Mouse (Mus musculus): ENCODE results near the gene Rps6ka4. TPM values are rescaled to one million over a fixed set of nuclear protein-coding genes. Genes with fewer than 3 reads are reported as not detected.

Gene Rps6ka4
- polyA plus RNA-seq, 1 experiment from 2014 or later = 22.3 TPM

DNA sequence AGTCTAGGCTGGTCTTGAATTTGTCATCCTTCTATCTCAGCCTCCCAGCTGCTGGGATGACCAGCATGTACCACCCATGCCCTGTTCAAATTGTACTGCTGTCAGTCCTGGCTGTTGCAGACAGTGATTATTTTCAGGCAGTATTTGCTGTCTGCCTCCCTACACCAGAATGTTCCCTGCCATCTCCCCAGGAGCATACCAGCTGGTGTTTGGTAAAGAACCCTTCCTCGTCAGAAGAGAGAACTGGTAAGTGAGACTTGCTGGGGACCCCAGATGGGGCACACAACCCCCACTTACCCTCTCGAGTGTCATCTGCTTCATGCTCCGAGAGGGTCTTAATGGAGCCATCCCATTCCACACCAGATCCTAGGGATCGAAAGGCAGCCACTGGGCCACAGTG is 5.6 kb upstream of the Rps6ka4 start:
- H3K4me2 ChIP-seq = no peak overlapping the region
- no peaks in the 10 kb centered on the region for H3K36me3 ChIP-seq
- WGBS = 85% methylated on average over 4 of the region's 4 CpGs
- H3K4me1 ChIP-seq = peaks cover 17% of the 10 kb centered on the region
- H3K27ac ChIP-seq = no peak overlapping the region
- no peaks in the 10 kb centered on the region for H3K9me3 ChIP-seq (replicated peaks)
- H3K9ac ChIP-seq = no peak overlapping the region
- no peak for ATAC-seq (replicated peaks; ENCODE audit: low FRiP score)
- H3K4me3 ChIP-seq (replicated peaks) = no peak overlapping the region
- H3K27me3 ChIP-seq = peaks cover 84% of the 10 kb centered on the region

DNA sequence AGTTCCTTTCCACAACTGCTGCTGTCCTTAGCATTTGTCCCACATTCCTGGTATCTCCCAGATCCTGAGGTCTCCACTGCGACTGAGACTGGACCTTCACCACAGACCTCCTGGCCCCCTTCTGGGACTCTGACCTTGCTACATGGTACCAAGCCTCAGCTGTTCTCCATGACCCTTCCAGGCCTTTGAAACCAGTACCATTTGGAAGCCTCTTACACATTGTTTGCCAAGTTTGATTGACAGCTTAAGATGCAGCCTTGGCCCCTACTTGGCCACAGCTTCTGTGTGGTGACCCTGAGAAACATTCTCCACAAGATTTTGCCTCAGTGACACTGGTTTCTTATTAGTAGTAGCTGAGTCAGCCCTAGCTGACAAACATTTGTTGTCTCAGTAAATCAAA is 1.9 kb upstream of the Rps6ka4 start:
- Histone ChIP-seq H3K9me3 (replicated peaks) (no peaks in the 10 kb centered on the region), H3K27ac (no peak overlapping the region), H3K4me2 (no peak overlapping the region), H3K4me3 (replicated peaks) (no peak overlapping the region), H3K9ac (no peak overlapping the region), H3K36me3 (peaks cover 13% of the 10 kb centered on the region), H3K4me1 (peaks cover 24% of the 10 kb centered on the region), H3K27me3 (peaks cover 59% of the 10 kb centered on the region)
- 61% methylated on average over 1 of the region's 1 CpGs for WGBS
- ATAC-seq (replicated peaks; ENCODE audit: low FRiP score) = no peak

DNA sequence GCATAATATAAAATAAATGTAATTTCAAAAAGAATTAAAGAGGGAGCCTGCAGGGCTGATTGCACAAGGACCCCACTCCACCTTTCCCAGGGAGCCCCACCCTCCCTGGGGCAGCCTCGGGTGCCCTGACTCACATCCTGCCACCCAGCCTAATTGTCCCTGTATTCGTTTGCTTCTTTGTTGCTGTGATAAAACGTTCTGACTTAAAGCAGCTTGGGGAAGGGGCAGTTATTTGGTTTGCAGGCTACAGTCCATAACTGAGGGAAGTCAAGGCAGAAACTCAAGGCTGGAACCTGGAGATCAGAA is 809 bp upstream of the Rps6ka4 start:
- Histone ChIP-seq H3K4me1 (peaks cover 24% of the 10 kb centered on the region), H3K4me2 (peak overlapping the region; percentile 97; the same call in 1 of the 2 replicates), H3K27me3 (peaks cover 48% of the 10 kb centered on the region), H3K9me3 (replicated peaks) (no peaks in the 10 kb centered on the region), H3K27ac (no peak overlapping the region), H3K9ac (no peak overlapping the region), H3K4me3 (replicated peaks) (no peak overlapping the region), H3K36me3 (peaks cover 24% of the 10 kb centered on the region)
- 11% methylated on average over 3 of the region's 3 CpGs for WGBS
- no peak for ATAC-seq (replicated peaks; ENCODE audit: low FRiP score)

DNA sequence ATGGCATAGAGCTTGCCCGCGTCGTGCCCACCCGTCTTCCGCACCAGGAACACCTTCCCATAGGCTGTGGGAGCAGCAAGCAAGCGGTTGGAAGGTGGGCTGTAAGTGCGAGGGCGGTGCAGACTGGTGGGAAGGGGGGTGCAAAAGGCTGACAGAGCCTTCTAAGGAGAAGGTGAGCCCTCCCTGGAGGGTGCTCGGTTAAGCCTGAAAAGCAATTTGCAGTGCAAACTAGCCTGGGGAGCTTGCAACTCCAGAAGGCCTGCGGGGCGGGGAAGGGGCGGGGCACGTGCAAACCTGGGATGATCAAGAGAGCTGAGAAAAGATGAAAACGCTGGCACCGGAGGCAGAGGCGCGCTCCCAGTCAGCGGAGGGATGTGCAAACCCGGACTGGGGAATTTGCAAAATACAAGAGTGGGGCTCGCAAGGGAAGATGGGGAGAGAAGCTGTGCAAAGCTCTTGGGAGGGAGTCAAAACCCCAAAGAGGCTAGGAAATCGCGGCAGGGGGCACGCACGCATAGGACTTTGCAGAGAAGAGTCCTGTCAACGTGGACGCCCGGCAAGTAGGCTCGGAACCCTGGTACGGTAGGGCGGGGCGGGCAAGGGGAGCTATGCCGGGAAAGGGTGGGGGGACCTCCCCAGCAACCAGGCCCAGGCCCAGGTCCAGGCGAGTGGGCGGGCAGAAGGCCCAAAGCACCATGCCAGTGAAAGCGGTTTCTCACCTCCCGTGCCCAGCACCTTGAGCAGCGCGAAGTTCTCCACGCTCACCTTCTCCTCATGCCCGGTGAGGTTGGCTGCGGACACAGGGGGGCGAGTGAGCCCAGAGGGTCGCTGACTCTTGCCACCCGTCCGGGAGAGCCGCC is 591 bp downstream of the Rps6ka4 start:
- peak; percentile 29; the same call in 1 of the 2 replicates for ATAC-seq (replicated peaks; ENCODE audit: low FRiP score)
- Histone ChIP-seq H3K4me2 (peak overlapping the region; percentile 97), H3K36me3 (peaks cover 29% of the 10 kb centered on the region), H3K9me3 (replicated peaks) (no peaks in the 10 kb centered on the region), H3K27ac (peak overlapping the region; percentile 37; the same call in 1 of the 2 replicates), H3K4me1 (peaks cover 24% of the 10 kb centered on the region), H3K4me3 (replicated peaks) (peak overlapping the region; percentile 83), H3K27me3 (peaks cover 34% of the 10 kb centered on the region), H3K9ac (peak overlapping the region; percentile 86)
- 1% methylated on average over 46 of the region's 46 CpGs for WGBS

DNA sequence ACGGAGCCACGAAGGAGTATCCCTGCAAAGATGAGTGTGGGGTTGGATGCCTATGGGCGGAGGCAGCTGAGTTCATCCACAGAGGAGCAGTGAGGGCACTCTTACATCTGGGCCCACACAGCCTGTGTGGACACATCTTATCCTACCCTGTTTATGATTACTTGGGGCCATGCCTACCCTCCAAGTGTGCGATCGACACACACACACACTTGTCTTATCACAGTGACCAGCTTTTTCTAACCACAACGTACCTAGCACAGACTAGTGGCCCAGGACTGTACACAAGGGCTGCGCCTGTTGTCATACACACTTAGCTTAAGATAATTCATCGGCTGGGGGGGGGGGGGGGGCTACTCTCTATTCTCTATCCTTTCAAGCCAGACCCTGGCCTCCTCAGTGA is 8.1 kb downstream of the Rps6ka4 start:
- Histone ChIP-seq H3K4me2 (no peak overlapping the region), H3K36me3 (peaks cover 45% of the 10 kb centered on the region), H3K27me3 (peaks cover 48% of the 10 kb centered on the region), H3K9ac (no peak overlapping the region), H3K9me3 (replicated peaks) (no peaks in the 10 kb centered on the region), H3K4me3 (replicated peaks) (no peak overlapping the region), H3K27ac (no peak overlapping the region), H3K4me1 (peaks cover 20% of the 10 kb centered on the region)
- no peak for ATAC-seq (replicated peaks; ENCODE audit: low FRiP score)
- WGBS = 92% methylated on average over 8 of the region's 8 CpGs

DNA sequence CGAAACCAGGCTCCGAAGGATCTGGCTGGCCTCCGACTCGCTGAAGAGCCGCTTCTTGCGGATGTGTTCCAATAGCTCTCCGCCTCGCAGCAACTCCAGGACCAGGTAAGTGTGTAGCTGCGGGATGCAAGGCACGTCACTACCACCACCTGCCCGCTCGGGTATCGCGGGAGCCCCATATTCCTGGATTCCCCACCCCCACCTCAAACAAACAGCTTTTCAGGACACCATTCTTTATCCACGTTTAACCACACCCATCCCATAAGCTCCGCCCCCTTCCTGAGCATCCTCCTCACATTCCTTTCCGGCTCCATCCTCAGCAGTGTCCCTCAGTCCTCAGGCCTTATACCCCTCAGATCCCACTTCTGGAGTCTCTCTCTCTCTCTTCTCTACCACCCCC is 9.1 kb downstream of the Rps6ka4 start:
- Histone ChIP-seq H3K27ac (no peak overlapping the region), H3K4me1 (peaks cover 20% of the 10 kb centered on the region), H3K27me3 (peaks cover 48% of the 10 kb centered on the region), H3K9me3 (replicated peaks) (no peaks in the 10 kb centered on the region), H3K36me3 (peaks cover 35% of the 10 kb centered on the region), H3K9ac (no peak overlapping the region), H3K4me2 (peak overlapping the region; percentile 56), H3K4me3 (replicated peaks) (peak overlapping the region; percentile 26)
- ATAC-seq (replicated peaks; ENCODE audit: low FRiP score) = 0 out of 2 replicates have a peak, but pooled peaks have one; percentile 5
- 14% methylated on average over 17 of the region's 17 CpGs for WGBS

DNA sequence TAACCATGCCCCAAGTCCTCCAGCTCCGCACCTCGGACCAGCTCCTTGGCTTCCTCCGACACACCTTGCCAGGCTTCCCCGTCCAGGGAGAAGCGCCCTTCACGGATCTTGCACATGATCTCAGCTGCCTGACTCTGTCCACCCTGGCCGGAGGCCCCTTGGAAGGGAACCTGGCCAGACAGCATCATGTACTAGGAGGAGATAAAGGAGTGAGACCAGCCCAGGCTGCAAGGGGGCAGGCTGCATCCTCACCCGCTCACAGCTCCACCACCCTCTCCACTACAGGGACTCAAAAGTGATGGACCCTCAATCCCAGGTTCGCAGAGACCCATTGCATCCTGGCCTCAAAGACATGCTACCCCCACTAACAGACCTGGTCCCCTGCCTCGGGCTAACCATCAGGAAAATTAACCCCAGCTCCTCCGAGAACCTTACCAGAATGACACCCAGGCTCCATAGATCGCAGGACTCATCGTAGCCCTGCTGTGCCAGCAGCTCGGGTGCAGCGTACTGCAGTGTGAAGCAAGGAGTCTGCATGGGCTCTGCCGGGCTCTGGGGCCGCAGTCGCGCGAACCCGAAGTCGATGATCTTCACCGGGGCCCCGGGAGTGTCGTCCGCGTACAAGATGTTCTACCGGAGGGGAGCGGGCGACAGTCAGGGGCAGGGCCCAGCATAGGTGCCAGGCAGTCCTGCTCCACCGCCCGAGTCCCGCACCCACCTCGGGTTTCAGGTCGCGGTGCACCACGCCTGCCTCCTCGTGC is 9.7 kb downstream of the Rps6ka4 start:
- ATAC-seq (replicated peaks; ENCODE audit: low FRiP score) = no peak; the same call in 1 of the 2 replicates
- peaks cover 48% of the 10 kb centered on the region for H3K27me3 ChIP-seq
- H3K27ac ChIP-seq = no peak overlapping the region
- H3K36me3 ChIP-seq = peaks cover 31% of the 10 kb centered on the region
- WGBS = 22% methylated on average over 38 of the region's 38 CpGs
- no peaks in the 10 kb centered on the region for H3K9me3 ChIP-seq (replicated peaks)
- no peak overlapping the region for H3K9ac ChIP-seq
- peak overlapping the region; percentile 56 for H3K4me2 ChIP-seq
- peaks cover 20% of the 10 kb centered on the region for H3K4me1 ChIP-seq
- H3K4me3 ChIP-seq (replicated peaks) = peak overlapping the region; percentile 26

DNA sequence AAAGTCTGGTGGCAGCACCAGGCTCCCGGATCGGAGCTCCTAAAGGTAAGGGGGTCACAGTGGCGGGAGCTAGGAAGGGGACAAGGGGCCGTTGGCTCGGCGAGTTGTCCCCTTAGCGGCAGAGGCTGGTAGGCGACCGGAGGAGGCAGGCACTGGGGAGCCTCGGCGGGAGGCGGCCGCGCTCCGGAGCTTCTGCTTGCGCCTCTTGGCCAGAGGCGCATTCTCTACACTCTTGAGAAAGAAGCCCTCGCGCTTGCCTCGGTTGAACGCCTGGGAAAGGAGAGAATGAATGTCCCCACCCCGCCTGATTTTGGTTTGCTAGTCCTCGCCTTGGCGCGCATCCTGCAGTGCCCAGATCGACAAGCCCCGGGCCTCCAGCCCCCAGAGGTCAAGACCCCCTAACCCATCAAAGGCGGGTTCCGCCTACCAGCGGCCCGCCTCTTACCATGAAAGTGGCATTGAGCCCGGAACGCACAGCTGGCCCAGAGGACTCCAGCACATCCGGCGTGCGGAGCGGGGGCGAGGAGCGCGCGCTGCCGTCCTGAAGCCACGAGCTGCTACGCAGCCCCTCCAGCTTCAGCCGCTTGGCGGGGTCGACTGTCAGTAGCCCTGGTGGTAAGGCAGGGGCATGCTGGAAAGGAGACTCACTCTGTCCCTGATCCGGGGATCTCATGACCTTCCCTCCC is 10.4 kb downstream of the Rps6ka4 start:
- H3K36me3 ChIP-seq = peaks cover 30% of the 10 kb centered on the region
- H3K27ac ChIP-seq = no peak overlapping the region
- no peak overlapping the region for H3K9ac ChIP-seq
- peak overlapping the region; percentile 56 for H3K4me2 ChIP-seq
- WGBS = 9% methylated on average over 48 of the region's 48 CpGs
- peaks cover 20% of the 10 kb centered on the region for H3K4me1 ChIP-seq
- H3K27me3 ChIP-seq = peaks cover 48% of the 10 kb centered on the region
- no peak for ATAC-seq (replicated peaks; ENCODE audit: low FRiP score)
- no peaks in the 10 kb centered on the region for H3K9me3 ChIP-seq (replicated peaks)
- peak overlapping the region; percentile 26 for H3K4me3 ChIP-seq (replicated peaks)

DNA sequence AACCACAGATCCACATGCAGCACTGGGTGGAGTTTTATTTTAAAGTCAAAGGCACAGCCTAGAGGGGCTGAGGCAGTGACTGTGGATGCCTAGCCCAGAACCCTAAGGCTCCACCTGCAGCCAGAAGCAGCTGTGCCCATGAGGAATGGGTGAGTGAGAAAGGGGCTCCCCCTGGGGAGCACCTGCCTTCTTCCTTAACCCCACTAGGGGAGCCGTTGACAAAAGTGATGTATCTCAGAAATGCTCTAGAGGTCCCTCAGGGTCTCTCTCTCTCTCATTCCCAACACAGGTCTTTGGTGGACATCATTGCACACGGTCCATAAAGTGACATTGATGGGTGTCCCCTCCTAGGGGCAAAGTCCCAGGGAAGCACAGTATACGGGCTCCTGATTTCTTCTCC is 11.4 kb downstream of the Rps6ka4 start:
- Histone ChIP-seq H3K36me3 (peaks cover 21% of the 10 kb centered on the region), H3K4me3 (replicated peaks) (no peak overlapping the region), H3K27me3 (peaks cover 48% of the 10 kb centered on the region), H3K4me2 (0 out of 2 replicates have a peak overlapping the region, but pooled peaks have one; percentile 56), H3K9me3 (replicated peaks) (no peaks in the 10 kb centered on the region), H3K4me1 (peaks cover 20% of the 10 kb centered on the region), H3K27ac (no peak overlapping the region), H3K9ac (no peak overlapping the region)
- no peak for ATAC-seq (replicated peaks; ENCODE audit: low FRiP score)
- WGBS = 25% methylated on average over 3 of the region's 3 CpGs

DNA sequence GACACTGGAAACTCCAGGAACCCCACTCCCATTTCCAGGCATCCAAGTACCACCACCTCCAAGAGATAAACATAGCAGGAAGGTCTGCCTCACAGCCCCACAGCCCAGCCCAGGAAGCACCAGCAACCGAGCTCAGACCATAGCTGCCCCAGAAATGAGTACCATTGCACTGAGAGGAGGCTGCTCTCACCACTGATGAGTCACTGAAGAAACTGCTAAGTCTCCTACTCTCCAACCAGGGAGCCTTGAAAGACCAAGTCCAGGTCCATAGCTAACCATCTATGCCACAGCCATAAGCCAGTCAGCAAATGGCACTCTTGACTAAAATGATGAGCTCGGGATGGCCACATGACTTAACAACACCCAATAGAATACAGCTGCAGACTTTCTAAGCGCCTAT is 13.8 kb downstream of the Rps6ka4 start:
- peaks cover 3% of the 10 kb centered on the region; the same call in 1 of the 2 replicates for H3K36me3 ChIP-seq
- H3K4me3 ChIP-seq (replicated peaks) = no peak overlapping the region
- no peak for ATAC-seq (replicated peaks; ENCODE audit: low FRiP score)
- WGBS = 86% methylated on average over 3 of the region's 3 CpGs
- H3K27ac ChIP-seq = no peak overlapping the region
- peaks cover 37% of the 10 kb centered on the region for H3K27me3 ChIP-seq
- no peak overlapping the region for H3K9ac ChIP-seq
- H3K4me1 ChIP-seq = peaks cover 20% of the 10 kb centered on the region
- no peaks in the 10 kb centered on the region for H3K9me3 ChIP-seq (replicated peaks)
- no peak overlapping the region for H3K4me2 ChIP-seq

DNA sequence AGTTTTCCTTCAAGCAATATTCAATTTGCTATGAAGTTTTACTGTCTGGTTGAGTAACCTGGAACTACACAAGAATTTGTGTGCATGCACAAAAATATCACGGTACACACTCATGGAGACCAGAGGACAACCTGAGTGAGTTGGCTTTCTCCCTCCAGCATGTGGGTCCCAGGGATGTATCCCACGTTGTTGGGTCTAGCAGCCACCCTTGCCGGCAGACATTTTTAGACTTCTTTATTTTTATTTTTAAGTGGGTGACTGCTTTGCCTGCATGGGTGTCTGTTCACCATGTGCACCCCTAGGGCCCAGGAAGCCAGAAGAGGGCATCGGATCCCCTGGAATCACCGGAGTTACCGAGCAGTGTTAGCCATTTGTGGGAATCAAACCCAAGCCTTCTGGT is 15.1 kb downstream of the Rps6ka4 start:
- H3K27me3 ChIP-seq = peaks cover 25% of the 10 kb centered on the region
- H3K4me3 ChIP-seq (replicated peaks) = no peak overlapping the region
- 77% methylated on average over 6 of the region's 6 CpGs for WGBS
- no peak overlapping the region for H3K27ac ChIP-seq
- no peaks in the 10 kb centered on the region for H3K9me3 ChIP-seq (replicated peaks)
- peaks cover 8% of the 10 kb centered on the region for H3K4me1 ChIP-seq
- no peak overlapping the region for H3K9ac ChIP-seq
- H3K36me3 ChIP-seq = 0 out of 2 replicates have a peak, but pooled peaks cover 2% of the 10 kb centered on the region
- ATAC-seq (replicated peaks; ENCODE audit: low FRiP score) = no peak
- no peak overlapping the region for H3K4me2 ChIP-seq
